Mouse (Mus musculus) Muller cell, postnatal 12 days (primary cell): ENCODE data around the gene Plac9a.
"Not testable (repeated sequence)": the region's sequence is repeated elsewhere in the genome, so short reads cannot be mapped to it uniquely, and the experiment has no call there.

ENCODE experiments used
- DNase-seq: peaks from one replicate; pipeline ENCODE4 v3.0.0-alpha.2; 2015; ENCODE audit errors: inconsistent ontology term

Gene Plac9a

DNA sequence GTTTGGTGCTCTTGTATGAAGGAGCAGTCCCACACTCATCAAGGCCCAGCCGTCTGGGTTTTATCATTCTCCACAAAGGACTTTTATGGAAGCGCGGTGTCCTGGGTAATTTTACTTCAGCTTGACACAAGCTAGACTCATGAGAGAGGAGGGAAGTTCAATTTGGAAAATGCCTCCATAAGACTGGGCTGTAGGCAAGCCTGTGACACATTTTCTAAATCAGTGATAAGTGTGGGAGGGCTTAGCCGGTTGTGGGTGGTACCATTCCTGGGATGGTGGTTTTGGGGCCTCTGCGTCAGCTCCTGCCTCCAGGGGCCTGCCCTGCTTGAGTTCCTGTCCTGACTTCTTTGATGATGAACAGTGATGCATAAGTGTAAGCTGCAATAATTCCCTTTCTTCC lies 37.6 kb downstream of the Plac9a start:
- no peak for DNase-seq

DNA sequence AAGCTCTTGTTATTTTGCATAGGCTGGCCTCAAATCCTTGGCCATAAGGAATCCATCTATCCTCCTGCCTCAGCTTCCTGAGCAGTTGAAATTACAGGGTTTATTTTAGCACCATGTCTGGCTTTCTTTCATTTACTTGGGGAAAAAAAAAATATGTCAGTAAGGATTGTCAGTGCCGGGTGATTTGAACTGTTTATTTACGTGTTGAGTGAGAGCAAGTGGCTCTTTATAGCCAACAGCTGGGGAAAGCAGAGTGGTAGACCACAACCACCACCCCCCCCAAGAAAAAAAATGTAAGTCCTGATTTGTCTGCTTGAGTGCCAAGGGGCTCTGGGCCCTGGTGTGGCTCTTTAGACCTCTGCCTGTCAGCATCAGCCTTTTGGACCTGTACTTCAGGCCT lies 39.2 kb downstream of the Plac9a start:
- DNase-seq = no peak

DNA sequence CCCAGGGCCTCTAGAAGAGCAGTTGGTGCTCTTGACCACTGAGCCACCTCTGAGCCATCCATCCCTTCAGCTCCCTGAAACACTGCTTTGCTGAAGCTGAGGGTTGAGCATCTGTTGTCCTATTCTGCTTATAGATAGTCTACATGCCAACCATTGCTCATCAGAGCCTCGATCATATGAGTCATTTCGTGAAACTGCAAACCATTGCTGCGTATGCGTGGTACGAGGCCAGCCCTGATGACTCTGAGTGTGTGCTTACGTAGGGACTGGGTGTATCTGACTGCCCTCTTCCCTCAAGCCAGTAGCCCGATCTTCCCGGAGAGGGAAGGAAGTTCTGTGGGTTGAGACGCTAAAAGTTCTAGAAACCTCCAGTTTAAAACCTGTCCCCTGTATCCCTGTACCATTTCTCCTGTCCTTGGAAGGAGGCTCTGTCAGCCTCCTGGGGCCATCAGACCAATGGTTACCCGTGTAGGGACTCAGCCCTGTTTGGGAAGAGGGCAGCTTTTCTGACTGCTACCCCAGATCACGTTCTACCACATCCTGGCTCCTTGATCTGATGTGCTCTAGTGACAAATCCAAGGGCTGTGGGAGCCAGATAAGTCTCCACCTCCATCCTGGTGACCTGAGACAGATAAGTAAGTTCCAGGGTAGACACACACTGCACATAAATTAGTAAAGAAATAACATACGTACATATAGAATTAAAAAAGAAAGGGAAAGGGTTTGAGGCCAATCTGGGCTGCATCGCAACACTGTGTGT lies 40.9 kb downstream of the Plac9a start:
- no peak for DNase-seq

DNA sequence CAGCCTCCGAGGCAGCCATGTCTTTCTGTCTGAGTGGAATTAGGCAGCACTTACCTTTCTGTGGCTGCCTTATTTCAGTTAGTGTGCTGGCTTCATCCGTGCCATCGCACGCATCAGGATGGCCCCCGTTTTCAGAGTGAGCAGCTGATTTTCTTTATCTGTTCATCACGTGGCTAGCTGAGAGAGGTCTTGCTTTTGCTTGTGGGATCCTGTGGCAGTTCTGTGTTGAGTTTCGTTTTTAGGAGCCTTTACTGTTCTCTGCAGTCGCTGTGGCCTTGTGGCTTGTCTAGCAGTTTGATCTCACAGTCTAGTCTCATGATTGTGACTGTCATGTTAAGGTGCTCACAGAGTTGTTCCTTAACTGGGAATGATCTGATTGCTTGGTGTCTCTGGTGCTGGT lies 45.0 kb downstream of the Plac9a start:
- DNase-seq = no peak

DNA sequence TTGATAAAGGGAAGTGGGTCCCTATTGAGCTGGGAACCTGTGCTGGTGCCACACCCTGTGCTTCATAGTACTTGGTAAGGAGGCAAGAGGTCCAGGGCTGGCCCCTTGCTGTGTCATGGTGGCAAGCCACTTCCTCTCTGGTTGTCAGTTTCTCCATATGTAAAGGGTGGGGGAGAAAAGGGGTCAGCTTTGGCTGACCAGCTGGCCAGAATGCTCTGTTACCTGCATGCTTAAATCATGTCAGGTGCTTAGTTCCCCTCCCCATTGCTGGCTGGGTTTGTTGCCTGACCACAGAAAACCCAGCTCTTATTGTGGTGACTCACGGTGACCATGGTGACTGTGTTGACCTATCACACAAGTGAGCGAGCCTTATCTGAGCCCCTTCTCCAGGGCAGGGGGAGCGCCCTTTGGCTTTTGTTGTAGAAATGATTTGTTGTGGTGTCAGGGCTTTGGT lies 45.7 kb downstream of the Plac9a start:
- peak; percentile 42 for DNase-seq

DNA sequence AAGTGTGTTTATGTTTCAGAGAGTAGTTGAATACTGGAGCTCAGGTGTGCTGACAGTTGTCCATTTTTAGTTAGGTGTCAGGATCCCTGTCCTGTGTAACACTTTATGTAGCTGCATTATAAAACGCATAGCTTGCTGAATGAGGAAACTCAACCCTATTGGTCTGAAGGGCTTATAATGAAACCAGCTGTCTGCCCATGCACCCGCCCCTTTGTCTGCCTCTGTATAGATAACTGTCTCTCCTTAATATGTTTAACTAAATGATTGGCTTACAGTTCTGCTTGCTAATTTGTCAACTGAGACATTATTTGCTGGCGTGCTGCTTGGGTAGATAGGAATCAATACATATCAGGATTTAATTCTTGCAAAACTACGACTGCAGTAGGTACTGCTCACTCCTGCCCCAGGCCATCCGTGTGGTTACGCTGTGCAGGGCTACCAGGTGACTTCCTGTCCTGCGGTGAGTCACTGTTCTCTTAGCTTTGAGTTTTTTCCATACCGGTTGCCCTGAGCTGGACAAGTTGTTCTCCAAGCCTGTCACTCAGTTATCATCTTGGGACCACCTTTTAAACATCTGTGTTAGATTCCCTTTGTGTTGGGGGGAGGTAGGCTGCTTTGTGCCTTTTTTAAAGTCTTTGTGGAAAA lies 47.5 kb downstream of the Plac9a start:
- no peak for DNase-seq

DNA sequence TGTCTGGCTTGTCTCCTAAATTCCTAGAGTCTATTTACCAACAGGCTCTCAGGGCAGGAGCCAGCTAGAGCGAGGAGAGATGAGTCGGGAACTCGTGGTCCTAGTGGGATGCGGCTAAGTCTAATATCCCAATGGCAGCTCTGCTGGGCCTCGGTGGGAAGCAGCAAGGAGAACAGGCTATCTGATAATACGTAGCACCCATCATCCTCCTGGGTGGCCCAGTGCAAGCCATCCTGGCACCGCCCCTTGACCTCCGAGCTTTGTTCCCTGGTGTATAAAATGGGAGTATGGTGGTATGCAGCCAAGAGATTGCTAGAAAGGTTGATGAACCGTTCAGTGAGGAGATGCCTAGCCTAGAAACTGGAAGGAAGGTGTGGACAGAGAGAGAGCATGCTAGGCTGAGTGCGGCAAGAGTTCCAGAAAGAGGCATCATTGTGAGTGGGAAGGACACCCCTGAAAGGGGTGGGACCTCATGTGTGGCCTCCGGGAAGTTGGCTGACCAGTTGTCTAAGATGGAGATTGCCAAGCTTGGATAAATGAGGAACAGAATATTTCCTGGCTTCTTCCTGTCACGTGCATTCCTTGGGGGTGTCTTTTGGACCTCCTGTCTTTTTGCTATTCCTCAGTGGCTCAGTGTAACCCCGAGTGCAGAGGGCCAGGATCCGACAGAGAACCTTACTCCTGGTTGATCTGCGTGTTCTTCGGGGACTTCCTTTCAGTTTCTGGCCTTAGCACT lies 49.0 kb downstream of the Plac9a start:
- no peak for DNase-seq

DNA sequence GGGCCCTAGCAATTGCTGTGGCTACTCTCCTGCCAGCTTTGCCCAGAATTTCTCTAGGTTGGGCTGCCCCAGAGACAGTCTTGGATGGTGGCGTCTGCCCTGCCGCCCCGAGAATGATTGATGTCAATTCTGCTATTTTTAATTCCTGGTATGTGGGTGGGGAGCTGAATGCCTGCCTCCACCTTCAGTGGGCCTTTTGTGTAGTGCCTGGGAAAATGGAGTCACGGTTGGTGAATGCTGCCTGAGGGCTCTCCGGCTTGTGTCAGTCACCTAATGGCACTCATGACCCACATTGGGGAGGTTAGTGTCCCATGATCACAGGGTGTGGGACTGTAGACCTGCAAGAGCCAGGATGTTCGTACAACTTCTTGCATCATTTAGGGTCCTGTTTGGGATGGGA lies 49.6 kb downstream of the Plac9a start:
- DNase-seq = peak; percentile 67

DNA sequence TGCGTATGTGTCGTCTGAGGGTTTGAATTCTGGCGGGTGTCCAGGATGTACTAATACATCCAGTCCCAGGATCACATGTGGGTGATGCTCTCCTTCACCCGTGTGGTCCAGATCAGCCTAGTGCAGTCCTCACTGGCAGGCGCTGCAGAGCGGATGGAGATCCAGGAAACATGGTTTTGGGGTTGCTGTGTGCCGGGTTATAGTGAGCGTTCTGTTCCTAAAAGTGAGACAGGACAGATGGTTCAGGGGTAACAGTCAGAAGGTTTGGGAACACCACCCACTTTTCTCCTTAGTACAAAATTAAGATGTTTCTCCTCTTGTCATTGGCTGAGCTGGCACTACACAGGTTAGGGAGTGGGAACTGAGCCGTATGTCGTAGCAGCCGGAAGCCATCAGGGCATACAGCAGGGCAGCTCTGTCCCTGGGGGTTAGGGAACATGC lies 50.8 kb downstream of the Plac9a start:
- no peak for DNase-seq

DNA sequence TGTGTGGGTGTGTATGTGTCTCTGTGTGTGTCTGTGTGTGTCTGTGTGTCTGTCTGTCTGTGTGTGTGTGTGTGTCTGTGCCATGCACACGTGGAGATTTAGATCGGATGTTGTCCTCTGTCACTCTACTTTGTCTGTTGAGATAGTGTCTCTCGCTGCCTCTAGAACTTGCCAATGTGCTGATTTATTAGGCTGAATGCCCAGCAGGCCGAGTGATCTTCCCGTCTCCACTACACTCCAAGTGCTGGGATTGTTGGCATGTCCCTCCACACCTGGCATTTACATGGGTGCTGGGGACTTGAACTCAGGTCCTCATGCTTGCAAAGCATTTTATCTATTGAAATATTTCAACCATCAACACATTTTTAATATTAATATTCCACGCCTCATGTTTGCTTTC lies 51.7 kb downstream of the Plac9a start:
- DNase-seq = no peak

DNA sequence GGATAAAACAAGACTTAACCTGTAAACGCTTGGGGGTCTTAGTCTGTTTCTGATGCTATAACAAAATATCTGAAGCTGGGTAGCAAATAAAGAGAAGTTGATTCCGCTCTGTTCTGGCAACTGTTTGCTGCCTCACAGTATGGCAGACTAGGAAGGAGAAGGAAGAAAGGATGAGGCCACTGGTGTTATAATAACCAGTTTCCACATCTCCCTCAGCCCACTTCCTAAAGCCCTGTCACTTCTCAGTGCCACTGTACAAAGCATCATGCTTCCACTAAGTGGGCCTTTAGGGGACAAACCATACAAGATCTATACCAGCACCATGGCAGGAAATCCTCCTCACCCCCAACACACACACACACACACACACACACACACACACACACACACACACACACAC lies 52.5 kb downstream of the Plac9a start:
- no peak for DNase-seq

DNA sequence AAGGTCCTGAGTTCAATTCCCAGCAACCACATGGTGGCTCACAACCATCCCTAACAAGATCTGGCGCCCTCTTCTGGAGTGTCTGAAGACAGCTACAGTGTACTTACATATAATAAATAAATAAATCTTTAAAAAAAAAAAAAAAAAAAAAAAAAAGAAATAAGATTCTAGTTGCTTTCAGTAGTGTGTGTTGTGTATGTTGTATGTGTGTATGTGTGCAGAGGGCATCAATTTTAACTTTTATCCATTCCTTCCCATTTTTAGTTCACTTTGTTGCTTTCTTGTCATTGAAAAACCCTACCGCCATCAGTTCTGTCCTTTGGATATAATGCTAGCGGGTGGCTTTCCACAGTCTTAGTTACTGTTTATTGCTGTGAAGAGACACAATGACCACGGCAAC lies 54.2 kb downstream of the Plac9a start:
- not testable (repeated sequence) for DNase-seq

DNA sequence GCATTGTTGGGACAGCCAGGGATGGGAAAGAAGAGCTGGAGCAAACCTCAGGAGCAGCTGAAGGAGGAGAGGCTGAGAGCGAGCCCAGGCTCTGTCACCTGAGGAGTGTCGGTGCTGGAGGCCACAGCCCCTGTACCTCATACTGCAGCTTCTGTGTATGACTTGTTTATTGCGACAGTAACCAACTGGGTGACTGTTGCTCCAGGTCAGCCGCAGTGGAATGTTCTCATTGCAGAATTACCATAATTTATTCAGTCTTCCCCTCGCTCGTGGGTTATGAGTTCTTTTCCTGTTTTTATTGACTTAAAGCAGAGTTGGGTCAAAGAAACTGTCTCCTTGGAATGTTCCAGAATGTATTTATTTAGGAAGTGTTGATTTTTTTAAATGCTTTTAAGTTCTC lies 54.7 kb downstream of the Plac9a start:
- no peak for DNase-seq

DNA sequence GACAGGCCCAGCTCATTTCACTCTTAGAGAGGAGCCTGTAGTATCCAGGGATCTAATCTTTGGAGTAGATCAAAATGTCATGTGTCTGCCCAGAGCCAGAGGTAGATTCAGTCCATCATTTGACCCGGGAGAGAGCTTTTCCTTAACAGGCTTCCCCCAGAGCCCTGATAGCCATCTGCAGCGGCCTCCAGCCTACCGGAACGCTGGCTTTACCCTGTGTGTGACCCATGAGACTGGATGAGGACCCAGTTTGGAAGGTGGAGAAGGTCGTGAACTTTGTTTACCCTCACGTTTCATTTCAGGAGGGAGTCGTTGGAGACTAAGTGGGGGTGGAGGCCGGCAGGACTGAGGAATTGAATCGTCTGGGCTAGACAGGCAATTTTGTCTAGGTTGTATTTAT lies 55.2 kb downstream of the Plac9a start:
- no peak for DNase-seq

DNA sequence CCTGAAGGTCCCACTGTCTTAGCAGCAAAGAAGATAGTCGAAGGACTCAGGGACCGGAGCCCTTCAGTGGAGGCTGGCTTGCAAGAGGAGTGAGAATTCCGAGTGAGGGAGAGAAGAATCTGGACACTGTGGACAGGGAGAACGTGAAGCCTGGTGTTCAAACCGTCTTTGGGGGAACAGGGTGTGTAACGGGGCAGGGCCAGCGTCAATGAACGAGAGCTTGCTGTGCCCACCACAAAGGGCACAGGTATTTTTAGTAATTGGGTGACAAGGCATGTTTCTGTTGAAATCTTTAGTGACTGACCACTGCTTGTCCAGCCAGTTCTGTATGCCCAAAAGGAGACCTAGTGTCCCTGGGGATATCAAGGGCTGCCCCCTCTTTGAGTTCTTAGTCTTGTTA lies 56.4 kb downstream of the Plac9a start:
- no peak for DNase-seq

DNA sequence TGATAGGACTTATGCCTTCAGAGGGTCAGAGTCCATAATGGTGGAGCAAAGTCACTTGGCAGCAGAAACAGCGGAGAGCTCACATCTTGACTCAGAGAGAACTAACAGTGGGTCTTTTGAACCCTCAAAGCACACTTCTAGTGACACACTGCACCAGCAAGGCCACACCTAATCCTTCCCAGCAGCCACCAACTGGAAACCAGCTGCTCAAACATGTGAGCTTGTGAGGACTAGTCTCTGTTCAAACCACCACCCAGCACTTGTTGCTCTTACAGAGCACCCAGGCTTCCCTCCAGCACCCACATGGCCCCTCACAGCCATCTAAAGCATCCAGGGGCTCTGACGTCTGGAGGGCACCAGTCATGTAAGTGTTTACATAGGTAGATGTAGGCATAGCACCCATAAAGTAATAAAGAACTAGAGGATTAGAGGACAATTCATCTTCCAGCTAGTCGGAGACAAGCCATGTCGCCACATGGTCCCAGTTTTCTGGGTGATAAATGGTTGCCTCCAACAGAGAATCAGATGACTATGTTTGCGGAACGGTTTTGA lies 57.0 kb downstream of the Plac9a start:
- no peak for DNase-seq

DNA sequence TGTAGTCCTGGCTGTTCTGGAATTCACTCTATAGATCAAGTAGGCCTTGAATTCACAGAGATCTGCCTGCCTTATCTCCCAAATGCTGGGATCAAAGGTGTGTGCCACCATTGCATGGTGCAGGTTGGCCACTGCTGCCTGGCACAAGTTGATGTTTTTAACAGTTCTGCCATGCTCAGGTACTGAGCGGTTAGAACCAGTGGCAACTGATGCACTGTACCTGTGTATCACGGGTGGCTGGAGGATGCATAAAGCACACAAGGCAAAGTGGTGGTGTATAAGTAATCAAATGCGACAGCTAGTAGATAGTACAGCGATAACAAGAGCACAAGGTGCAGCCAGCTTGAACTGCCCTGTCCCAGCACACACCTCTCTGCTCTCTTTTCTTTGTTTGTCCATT lies 58.5 kb downstream of the Plac9a start:
- no peak for DNase-seq

DNA sequence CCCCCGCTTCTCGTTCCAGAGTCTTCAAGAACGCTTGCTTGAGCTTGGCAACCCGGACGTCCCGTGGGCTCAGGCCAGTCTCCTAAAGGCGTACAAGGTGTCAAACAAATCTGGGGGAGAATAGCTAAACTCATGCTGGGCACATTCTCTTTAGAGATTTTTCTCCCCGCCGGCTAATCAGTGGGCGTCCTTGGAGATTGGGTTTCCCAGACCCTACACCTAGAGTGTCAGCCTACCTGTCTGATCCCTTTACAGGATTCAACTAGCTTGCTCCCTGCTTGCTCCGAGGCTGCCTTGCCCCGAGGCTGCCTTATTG lies 60.3 kb downstream of the Plac9a start:
- DNase-seq = no peak

DNA sequence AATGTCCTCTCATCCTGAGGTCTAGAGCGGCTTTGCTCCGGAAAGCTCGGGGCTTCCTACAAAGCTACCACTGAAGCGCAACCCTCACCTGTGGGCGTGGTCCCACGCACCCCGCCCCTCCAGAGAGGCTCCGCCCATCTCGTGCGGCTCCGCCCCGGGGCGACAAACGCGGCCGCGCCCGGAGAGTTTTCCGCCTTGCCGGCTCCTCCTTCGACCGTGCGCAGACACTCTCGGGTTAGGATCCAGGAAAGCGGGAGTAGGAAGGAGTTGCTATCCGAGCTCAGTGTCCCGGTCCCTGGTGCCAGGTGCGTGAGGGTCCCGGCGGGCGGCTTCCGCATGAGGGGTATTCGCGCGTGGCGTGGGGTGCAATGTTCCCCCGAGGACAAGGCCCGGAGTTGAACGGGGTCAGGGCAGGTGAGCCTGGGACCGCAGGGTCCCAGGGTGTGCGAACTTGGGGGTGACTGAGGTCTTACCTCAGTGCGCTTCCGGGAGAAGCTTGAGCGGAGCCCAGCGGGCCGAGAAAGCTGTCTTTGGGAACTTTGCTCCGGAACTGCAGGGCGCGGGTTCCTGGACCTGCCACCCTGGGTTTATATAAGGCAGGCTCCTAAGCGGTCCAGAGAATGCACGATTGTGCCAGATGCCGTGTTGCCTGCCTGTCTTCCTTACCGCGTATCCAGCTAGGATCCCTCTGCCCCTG lies 60.8 kb downstream of the Plac9a start, which contains the start of gene Anxa11:
Gene Anxa11 (plus strand): TSS at position 166 of the 697 bp plus-strand sequence.
- peak; percentile 84 for DNase-seq

DNA sequence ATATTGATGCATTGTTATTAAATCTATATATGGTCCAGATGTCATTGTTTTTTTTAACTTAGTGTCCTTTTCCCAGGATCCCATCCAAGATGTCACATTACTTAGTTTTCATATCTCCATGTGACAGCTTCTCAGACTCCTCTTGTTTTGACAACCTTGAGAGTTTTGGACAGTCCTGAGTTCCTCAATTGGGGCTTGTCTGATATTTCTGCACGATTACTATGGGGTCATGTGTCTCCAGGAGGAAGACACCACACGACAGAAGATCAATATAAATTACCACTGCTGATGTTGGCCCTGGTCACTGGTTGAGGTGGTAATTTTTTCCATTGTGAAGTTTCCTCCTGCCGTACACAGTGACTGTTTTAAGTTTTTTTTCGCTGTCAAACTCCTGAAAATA lies 61.3 kb downstream of the Plac9a start:
- no peak for DNase-seq

DNA sequence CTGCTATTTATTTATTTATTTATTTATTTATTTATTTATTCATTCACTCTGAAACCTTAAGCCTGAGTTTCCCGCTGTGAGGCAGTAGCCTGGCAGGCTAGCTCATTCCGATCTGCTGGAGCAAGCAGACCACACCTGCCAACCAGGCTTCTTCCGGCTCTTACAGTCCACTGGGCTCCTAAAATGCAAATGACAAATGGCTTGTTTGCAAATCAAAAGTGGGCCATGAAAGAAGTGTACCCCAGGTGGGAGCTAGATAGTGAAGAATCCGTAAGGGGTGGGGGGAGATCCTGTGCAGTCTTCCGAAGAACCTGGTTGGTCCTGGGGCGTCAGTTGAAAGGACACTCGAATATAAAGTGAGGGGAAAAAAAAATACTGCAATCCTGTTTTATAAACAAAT lies 61.9 kb downstream of the Plac9a start:
- DNase-seq = peak; percentile 28

DNA sequence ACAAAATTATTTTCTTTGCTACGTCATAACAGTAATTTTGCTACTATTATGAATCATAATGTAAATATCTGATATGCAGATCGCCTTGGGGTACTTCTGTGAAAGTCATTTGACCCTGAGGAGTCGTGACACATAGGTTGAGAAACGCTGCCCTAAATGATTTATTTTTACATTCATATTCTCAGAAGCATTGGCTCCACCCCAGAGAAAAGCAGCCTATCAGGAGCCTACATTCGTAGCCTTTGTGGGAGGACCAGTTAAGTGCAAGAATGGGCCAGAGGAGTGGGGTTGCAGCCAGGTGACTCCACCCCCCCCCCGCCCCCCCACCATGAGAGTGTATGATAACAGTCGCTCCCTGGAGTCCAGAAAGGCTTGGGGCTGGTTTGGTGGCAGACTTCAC lies 63.1 kb downstream of the Plac9a start:
- no peak for DNase-seq
